Mouse (Mus musculus) spleen, adult 12 weeks (tissue): Measurements from ENCODE around the gene A530032D15Rik.
A peak's percentile ranks its signal among the peaks of the same experiment; 100 is the strongest.
"Not testable (repeated sequence)": the region's sequence is repeated elsewhere in the genome, so short reads cannot be mapped to it uniquely, and the experiment has no call there.

Source experiments
- DNase-seq: peaks from one replicate; pipeline ENCODE4 v3.0.0; 2022; ENCODE audit warnings: low spot score

Gene A530032D15Rik

DNA sequence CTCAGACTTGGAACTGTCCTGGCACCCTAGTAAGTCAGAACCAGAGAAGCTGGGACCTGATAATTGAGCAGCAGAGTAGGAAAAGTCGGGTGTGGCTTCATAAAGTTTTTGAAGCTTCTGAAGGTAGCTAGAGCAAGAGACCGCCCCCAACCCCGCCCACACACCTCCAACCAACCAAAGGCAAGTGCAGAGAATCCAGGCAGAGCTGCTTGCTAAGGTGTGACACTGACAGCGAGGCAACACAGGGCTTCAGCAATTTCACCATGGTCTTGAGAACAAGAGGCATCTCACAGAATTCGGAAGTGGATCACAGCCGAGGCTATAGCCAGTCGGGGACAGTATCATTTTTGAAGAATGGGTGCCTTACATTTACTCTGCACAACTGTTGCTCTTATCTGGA, at the start of gene A530032D15Rik:
TSS of gene A530032D15Rik (minus strand) at position 101 of the 400 bp plus-strand sequence.
- DNase-seq, result not testable (repeated sequence)

DNA sequence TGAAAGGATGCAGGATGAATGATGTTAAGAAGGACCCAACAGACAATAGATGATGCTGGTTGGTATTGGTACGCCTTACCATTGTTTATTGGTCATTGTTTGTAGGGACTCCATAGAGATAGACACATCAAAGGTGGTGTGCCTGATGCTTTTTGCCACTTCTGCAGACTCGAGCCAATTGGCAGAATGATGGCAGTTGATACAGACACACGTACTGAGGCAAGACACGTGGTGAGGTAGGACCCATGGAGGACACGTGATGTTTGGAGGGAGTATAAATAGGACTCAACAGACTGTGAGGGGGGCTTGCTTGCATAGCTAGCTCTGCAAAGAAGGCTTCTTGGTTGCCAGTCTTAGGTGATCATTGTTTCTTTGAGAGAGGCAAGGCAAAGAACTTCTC, 45.5 kb upstream of the A530032D15Rik start:
- DNase-seq, result not testable (repeated sequence)

DNA sequence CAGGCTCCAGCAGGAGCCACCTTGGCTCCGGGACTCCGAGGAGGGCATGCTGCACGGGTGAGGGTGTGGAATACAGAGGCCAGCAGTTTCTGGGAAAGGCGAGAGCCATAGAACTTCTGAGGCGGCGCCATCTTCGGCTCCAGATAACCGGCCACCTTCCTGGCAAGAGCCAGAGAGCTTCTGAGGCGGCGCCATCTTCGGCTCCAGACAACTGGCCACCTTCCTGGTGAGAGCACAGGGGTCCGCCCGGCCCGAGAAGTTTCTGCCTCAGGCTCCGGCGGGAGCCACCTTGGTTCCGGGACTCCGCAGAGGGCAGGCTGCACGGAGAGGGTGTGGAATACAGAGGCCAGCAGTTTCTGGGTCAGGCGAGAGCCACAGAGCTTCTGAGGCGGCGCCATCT, 24.0 kb upstream of the A530032D15Rik start:
- not testable (repeated sequence) for DNase-seq

DNA sequence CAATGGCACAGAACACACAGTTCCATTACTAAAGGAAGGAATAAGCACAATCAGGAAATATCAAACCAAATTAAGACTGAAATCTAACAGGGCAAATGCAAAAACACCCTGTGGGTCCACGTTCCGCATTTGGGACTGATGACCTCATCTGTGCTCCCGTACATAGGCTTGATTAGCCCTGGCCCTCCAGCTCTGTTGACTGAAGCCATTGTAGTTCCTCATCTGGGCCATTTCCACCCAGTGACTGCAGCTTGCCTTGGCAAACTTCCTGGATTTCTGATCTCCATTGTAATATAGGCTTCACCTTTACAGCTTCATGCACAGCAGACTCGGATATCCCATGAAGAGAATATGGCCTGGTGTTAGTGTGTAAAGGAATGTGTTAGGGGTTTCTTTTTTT, 12.2 kb upstream of the A530032D15Rik start:
- DNase-seq, result not testable (repeated sequence)

DNA sequence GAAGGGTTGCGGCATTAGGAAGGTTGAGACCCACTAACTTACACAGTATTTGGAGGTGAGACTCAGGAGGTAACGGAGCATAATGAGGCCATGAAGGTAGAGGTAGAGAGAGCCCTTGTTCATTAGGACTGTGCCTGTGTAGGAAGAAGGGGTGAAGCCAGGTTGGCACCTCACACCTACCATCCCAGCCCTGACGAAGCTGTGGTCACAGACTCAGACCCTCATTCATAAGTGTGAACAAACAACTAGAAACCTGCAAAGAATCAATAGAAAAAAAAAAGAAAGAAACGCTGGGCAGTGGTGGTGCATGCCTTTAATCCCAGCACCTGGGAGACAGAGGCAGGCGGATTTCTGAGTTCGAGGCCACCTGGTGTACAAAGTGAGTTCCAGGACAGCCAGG, 8.7 kb upstream of the A530032D15Rik start:
- DNase-seq, result not testable (repeated sequence)

DNA sequence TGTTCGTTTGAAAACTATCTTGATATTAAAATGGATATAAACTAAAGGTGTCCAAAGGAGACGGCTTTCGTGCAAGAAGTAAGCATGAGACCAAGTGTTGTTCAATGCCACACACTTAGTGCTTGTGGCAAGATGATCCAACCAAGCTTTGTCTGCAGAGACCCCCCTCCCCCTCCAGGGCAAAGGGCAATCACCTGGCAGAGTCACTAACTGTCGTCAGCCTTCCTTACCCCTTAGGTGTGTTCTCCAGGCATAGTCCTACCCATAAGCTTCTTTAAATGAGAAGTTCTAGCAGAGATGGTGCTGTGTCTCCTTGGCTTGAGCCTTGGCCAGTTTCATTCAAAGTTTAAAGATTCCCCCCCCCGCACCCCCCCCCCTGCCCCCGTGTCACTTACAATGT, 7.9 kb upstream of the A530032D15Rik start:
- not testable (repeated sequence) for DNase-seq

DNA sequence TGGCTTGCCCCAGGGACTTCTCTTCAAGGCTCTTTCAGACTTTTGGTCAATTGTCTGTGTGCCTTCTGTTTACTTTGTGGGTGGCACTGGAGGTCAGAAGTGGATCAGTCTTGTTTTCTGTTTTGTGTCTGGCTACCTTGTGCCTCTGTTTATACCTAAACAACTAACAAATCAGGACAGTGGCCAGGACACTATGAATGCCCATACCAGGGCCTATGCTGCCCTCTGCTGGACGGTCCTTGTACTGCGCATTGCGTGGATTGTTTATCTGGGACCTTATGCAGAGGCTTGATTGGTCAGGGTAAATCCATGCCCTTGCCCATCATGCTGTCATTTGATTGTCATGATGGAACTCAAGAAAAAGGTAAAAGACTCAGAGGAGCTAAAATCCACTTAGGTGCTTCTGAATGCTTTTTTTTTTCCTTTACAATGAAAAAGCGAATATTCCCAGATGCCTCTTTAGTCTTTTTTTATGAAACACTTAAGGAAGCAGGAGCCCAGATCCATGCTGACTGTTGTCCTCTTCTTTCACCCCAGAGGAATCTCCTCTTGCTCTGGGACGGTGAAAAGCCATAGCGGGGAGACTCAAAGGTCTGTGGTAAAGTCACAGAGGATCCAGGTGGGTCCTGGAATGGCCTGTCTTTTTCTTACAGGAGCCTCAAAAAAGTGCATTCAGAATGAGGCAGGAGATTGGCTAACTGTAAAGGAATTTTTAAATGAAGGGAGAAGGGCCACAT, 5.2 kb upstream of the A530032D15Rik start:
- not testable (repeated sequence) for DNase-seq

DNA sequence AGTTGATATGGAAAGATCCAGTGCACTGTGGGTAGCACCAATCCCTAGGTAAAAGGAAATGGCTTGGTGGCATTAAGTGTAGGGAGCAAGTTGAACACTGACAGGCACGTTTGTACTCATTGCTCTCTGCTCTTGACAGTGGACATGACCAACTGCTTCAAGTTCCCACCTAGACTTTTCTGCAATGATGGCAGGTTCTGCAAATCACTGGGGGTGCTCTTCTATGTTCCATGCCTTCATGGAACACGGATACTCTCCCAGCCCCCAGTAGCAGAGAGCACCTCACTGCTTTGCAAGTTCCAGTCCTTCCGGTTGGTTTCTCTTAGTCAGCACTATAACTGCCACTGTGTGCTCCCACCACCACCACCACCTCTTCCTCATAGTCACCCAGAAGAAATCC, 4.4 kb upstream of the A530032D15Rik start:
- not testable (repeated sequence) for DNase-seq

DNA sequence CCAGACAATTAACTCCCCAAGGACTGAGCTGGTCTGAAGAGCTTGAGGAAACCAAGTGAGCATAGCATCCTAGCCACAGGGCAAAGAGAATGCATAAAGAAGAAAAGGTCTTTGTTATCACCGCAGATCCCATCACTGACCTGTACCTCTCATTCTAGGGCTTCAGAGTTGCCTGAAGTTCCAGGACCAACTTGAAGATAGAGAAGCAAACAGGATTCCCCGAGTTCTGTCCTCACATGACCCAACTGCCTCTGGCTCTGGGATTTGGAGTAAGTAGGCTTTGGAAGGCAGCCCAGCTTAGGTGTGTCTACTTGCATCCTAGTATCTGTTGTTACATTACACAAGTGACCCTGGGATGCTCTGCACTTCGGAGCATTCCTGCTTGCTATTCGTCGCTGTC, 3.2 kb upstream of the A530032D15Rik start:
- DNase-seq, result not testable (repeated sequence)

DNA sequence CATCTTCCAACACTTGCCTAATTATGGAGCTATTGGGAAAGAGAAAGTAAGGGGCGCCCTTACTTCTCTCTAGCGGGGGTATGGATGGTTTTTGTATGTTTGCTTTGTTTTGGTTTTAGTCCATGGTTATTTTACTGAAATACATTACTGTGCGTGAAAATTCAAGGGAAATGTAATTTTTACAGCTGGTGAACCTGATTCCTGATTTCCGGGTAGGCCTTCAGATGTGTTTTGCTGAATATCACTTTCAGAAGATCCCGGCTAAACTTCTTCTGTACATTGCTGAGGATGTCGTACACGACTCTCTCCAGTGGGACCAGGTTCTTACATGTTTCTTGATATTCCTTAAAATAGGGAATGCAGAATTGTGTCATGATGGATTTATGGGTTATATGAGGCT, 2.6 kb upstream of the A530032D15Rik start:
- not testable (repeated sequence) for DNase-seq

DNA sequence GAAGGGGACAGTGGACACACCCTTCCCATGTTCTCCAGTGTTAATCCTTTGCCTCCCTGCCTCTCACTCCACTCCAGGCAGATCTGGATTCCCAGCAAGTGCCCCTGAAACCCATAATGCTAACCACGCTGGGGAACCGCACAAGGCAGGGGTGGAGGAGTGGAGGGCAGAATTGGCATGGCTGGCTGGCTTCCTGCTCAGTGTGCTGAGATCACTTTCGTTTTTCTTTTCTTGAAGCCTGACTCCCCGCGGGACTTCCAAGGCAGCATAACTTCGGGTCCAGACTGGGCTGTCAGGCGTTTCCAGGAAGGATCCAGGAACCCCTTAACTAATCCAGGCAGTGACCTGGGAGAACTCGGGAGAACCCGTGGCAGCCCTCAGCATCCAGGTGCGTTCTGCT, 1.9 kb upstream of the A530032D15Rik start:
- DNase-seq, result peak; percentile 48

DNA sequence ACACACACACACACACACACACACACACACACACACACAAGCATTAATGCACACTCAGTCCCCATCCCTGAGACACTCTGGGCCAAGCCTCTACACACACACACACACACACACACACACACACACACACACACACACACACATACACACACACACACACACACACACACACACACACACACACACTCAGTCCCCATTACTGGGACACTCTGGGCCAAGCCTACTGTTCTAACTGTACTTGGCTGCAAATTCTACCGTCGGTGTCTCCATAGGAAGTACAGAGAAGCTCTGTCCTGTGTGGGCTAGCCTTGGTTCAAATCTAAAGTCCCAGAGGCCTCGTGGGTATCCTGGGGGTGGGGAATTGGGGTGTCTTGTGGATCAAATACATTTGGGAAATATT, 1.2 kb upstream of the A530032D15Rik start:
- DNase-seq, result not testable (repeated sequence)

DNA sequence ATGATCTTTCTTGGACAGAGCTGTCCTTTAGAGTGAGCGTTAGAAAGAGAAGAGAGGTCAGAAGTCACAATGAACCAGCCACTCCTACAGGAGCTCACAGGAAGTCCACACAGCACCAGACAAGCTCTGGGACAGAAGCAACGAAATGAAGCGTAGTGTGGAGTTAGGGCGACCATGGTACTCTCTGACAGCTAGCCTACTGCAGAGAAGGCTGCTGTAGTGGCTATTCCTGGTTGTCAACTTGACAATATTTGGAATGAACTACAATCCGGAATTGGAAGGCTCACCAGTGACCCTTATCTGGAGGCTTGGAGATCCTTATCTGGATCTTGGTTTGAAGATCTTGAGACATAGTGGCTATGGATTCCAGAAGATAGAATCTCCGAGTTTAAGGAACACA, 3.6 kb downstream of the A530032D15Rik start:
- not testable (repeated sequence) for DNase-seq

DNA sequence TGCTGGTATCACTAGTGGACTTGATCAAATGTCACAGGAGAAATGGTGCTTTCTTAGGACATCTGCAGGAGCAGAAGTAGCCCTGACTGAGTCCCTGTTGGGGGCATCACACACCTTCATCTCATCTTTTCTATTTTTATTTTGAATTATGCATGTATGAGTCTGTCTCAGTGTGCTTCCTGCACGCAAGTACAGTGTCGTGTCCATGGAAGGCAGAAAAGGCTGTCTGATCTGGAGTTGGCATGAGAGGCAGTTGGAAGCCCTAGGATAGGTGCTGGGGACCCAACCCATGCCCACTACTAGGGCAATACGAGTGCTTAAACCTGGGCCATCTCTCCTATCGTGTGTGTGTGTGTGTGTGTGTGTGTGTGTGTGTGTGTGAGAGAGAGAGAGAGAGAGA, 4.3 kb downstream of the A530032D15Rik start:
- DNase-seq, result peak; percentile 23

DNA sequence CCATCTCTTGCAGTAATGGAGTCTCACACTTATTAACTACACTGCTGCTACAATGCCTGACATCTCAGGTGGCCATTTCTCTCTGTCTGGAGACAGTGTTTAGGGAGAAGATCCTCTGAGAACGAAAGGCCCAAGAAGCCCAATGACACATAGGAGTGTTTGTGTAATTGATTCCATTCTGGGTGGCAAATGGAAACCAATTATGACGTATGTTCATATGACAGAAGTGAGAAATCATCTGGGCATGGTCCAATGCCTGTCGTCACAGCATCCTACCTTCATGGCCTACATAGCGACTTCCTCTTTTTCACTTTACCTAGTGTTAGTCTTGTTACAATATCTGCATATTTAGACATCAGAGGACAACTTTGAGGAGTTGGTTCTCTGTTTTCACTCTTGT, 7.9 kb downstream of the A530032D15Rik start:
- peak; percentile 35 for DNase-seq

DNA sequence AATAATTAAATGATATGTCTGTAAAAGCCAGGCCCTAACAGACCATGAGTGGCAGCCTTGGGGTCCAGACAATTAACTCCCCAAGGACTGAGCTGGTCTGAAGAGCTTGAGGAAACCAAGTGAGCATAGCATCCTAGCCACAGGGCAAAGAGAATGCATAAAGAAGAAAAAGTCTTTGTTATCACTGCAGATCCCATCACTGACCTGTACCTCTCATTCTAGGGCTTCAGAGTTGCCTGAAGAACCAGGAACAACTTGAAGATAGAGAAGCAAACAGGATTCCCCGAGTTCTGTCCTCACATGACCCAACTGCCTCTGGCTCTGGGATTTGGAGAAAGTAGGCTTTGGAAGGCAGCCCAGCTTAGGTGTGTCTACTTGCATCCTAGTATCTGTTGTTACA, 9.8 kb downstream of the A530032D15Rik start, which contains the start of gene Gm10553:
TSS of gene Gm10553 (plus strand) at position 301 of the 400 bp plus-strand sequence.
- not testable (repeated sequence) for DNase-seq

DNA sequence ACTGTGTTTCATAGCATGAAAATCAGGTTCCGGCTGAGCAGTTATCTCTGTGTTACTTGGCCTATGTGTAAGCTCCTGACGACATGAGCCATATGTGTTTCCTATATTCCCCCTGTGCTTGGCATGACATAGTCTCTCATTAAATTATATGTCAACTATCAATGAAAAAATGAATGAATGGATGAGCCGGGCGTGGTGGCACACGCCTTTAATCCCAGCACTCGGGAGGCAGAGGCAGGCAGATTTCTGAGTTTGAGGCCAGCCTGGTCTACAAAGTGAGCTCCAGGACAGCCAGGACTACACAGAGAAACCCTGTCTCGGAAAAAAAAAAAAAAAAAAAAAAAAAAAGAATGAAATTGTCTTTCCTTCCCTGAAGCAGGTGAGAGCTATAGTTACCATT, 10.6 kb downstream of the A530032D15Rik start:
- not testable (repeated sequence) for DNase-seq

DNA sequence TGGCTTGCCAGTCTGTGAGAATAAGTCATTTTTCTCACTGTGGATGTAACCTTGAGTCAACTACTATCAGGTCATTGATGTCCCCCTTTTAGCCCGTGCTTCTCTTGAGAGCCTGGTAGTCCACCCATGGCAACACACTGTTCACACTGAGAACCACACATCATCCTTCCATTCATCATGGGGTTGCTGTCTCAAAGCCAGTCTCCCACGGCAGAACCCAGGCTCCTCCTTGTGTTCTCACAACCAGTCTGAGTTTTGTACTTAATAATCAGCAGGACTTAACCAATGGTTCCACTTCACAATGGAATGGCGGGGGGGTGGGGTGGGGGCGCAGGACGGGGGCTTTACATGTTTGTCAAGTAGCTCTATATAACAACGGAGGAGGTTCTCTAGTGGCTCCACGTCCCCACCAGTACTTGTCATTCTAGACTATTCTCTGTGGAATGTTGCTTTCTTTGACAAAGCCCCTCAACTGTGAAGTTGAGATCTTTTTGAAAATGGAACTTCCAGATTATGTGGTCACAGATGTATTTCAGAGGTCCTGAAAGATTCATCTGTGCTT, 16.6 kb downstream of the A530032D15Rik start:
- DNase-seq, result not testable (repeated sequence)

DNA sequence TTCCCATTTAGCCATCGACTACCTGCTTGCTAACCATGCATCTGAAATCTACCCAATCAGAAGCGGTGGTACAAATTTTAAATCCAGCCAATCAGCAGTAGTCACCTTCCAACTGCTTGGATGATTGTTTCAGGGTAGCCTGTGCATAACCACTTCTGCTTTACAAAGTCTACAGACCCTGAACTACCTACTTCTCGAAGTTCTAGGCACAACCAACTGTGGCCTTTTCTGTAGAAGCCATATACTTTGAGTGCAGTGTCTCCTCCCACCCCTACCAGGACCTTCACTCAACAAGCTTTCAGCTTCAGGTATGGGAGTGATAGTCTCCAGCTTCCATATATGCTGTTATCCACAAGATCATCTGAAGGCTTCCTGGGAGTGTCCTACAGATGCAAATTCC, 17.5 kb downstream of the A530032D15Rik start:
- DNase-seq, result not testable (repeated sequence)

DNA sequence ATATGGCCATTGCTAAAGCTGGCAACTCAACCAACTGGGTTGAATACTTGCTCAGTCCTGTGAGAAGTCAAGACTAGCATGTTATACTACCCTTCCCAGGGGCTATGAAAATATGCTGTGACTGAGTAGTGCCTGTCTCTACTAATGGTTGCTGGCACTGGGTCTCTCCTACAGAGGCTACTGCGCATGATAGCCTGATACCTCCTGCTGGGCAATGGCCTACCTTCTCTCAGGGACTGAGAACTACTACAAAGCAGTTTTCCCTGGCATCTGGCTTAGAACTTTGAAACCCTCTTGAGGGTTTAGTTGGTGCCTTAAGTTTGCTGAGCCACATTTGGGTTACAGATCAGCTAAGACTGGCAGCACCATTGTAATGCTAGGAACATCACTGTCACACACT, 23.4 kb downstream of the A530032D15Rik start:
- DNase-seq, result not testable (repeated sequence)

DNA sequence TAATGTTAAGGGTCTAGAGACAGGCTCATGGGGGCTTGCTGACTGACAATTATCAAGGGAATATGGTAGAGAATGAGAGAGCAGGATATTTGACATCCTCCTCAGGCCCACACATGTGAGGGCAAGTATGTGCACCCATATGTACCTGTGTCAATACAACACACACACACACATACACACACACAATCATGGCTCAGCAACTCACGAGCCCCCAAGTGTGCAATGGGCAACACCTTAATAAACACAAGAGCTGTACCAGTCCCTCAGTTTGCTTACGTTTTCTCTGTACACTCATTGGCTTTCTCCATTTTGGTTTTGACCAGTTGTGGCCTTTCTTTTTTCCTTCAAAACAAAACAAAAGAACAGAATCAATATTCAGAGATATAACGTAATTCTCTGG, 24.9 kb downstream of the A530032D15Rik start:
- not testable (repeated sequence) for DNase-seq

DNA sequence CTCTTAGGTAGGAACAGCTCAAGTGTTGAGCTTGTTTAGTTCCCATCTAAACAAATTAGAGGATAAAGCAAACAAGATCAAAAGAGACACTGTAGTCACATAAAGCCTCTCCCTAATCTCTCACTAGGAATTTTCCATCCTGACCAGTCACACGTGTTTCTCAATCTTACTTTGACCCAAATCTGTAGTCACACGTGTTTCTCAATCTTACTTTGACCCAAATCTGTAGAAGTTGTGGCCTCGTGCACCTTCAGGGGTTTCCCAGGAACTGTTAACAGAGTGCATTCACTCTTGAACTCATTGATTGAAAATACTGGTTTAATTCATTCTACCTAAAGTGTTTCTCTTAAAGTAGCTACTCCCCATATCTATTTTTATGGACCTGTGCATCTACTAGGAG, 36.6 kb downstream of the A530032D15Rik start:
- DNase-seq, result not testable (repeated sequence)

DNA sequence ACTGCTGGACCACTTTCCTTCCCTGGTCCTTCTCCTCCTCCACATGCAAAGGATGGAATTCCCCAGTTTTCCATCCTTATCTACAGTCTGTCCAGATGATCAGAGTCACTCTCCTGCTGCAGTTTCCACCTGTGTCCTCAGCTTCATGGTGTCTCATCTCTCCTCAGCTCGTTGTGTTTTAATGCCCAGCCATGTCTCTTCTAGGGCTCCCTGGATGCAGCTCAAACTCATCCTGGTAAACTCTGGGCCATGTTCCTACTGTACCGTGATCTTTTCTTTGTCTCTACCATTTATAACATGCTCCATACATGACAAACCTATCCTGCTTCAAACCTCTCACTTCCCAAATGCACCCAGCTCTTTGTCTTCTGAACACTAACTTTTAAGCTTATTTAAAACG, 38.0 kb downstream of the A530032D15Rik start:
- not testable (repeated sequence) for DNase-seq
